Mouse (Mus musculus): Measurements from ENCODE around the gene Spink4. TPM values are rescaled to one million over a fixed set of nuclear protein-coding genes. Genes with fewer than 3 reads are reported as not detected.

The Spink4 gene
- polyA plus RNA-seq, 1 experiment from 2014 or later = 0.65 TPM

DNA sequence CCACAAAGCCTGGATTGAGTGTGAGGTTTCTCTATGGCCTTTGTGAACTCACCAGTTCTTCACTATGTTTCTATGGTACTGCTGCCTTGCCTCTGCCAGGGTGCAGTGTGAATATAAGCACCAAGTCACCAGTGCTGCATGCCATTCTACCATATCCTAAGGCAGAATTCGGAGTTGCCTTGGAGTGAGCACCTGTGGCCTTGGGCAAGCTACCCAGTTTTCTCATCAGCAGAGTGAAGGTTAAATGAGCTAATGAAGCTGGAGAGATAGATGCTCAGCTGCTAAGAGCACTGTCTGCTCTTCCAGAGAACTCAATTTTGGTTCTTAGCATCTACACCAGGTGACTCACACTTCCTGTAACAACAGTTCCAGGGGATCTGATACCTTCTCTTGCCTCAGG, 54.2 kb downstream of the Spink4 start:
- no peak overlapping the region for H3K27ac ChIP-seq (ENCODE audit: low read depth)
- no peak for DNase-seq
- no peak overlapping the region for H3K4me3 ChIP-seq (ENCODE audit: low read depth, low read length)
- no peak overlapping the region for H3K4me2 ChIP-seq (ENCODE audit: low read depth, low read length)
- no peak for TF ChIP-seq CTCF (IDR thresholded peaks at IDR 0.05; ENCODE audit: low read depth)
- no peak for TF ChIP-seq EP300 (IDR thresholded peaks at IDR 0.05; ENCODE audit: low read depth)
- H3K9me3 ChIP-seq (ENCODE audit: low read length) = no peaks in the 10 kb centered on the region
- WGBS (ENCODE audit: insufficient replicate concordance) = 79% methylated on average over 1 of the region's 1 CpGs
- H3K27me3 ChIP-seq (ENCODE audit: insufficient read depth, low read length) = no peaks in the 10 kb centered on the region
- ATAC-seq = no peak
- H3K4me1 ChIP-seq (ENCODE audit: insufficient read depth) = peaks cover 22% of the 10 kb centered on the region; the same call in 1 of the 2 replicates
- peaks cover 22% of the 10 kb centered on the region for H3K36me3 ChIP-seq (replicated peaks; ENCODE audit: insufficient read depth, low read length)
- H3K9ac ChIP-seq (replicated peaks) = no peak overlapping the region

- 0 out of 2 replicates have a peak overlapping the region, but pooled peaks have one; percentile 11 for H3K4me2 ChIP-seq (ENCODE audit: low read depth, low read length)
- H3K4me3 ChIP-seq (ENCODE audit: low read depth, low read length) = no peak overlapping the region
- H3K27me3 ChIP-seq (ENCODE audit: insufficient read depth, low read length) = no peaks in the 10 kb centered on the region
- 0 out of 2 replicates have a peak overlapping the region, but pooled peaks have one; percentile 7 for H3K9ac ChIP-seq (replicated peaks)
- peaks cover 17% of the 10 kb centered on the region; the same call in 1 of the 2 replicates for H3K4me1 ChIP-seq (ENCODE audit: insufficient read depth)
- no peaks in the 10 kb centered on the region for H3K9me3 ChIP-seq (ENCODE audit: low read length)
- WGBS (ENCODE audit: insufficient replicate concordance) = 56% methylated on average over 3 of the region's 3 CpGs
- no peak for DNase-seq
- peaks cover 34% of the 10 kb centered on the region for H3K36me3 ChIP-seq (replicated peaks; ENCODE audit: insufficient read depth, low read length)
- peak overlapping the region; percentile 79 for H3K27ac ChIP-seq (ENCODE audit: low read depth)
- peak; percentile 55 for ATAC-seq
- TF ChIP-seq EP300 (IDR thresholded peaks at IDR 0.05; ENCODE audit: low read depth) = peak; percentile 69
- TF ChIP-seq CTCF (IDR thresholded peaks at IDR 0.05; ENCODE audit: low read depth) = no peak
Observed at GRCm38 (mm10) chr4:40975678-40976077, 55.8 kb downstream of the Spink4 start.

DNA sequence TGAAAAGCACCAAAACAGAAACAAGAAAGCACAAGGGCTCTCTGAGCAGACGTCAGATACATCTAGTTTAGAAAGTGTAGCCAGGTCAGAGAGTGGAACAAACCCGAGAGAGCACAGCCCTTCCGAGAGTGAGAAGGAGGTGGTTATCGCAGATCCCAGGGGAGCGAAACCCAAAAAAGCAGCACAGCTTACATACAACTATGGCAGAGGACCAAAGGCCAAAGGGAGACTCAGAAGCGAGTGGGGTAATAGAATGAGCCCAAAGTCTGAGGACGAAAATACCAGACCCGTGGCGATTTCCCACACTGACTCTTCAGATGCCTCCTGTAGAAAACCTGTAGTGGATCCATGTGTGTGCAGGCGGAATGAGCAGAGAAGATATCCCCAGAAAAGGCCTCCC, 56.8 kb downstream of the Spink4 start:
- Histone ChIP-seq H3K9ac (replicated peaks) (no peak overlapping the region), H3K27me3 (ENCODE audit: insufficient read depth, low read length) (no peaks in the 10 kb centered on the region), H3K4me3 (ENCODE audit: low read depth, low read length) (no peak overlapping the region), H3K27ac (ENCODE audit: low read depth) (peak overlapping the region; percentile 49), H3K4me1 (ENCODE audit: insufficient read depth) (peaks cover 17% of the 10 kb centered on the region; the same call in 1 of the 2 replicates), H3K9me3 (ENCODE audit: low read length) (no peaks in the 10 kb centered on the region), H3K36me3 (replicated peaks; ENCODE audit: insufficient read depth, low read length) (peaks cover 38% of the 10 kb centered on the region), H3K4me2 (ENCODE audit: low read depth, low read length) (no peak overlapping the region)
- TF ChIP-seq CTCF (IDR thresholded peaks at IDR 0.05; ENCODE audit: low read depth) = no peak
- no peak for TF ChIP-seq EP300 (IDR thresholded peaks at IDR 0.05; ENCODE audit: low read depth)
- no peak for DNase-seq
- no peak for ATAC-seq
- 89% methylated on average over 10 of the region's 10 CpGs for WGBS (ENCODE audit: insufficient replicate concordance)

GRCm38 (mm10) chr4:40979430-40979829, 59.6 kb downstream of the Spink4 start:
- DNase-seq = no peak
- Histone ChIP-seq H3K4me1 (ENCODE audit: insufficient read depth) (no peaks in the 10 kb centered on the region), H3K4me3 (ENCODE audit: low read depth, low read length) (no peak overlapping the region), H3K27me3 (ENCODE audit: insufficient read depth, low read length) (no peaks in the 10 kb centered on the region), H3K9me3 (ENCODE audit: low read length) (no peaks in the 10 kb centered on the region), H3K36me3 (replicated peaks; ENCODE audit: insufficient read depth, low read length) (peaks cover 48% of the 10 kb centered on the region), H3K4me2 (ENCODE audit: low read depth, low read length) (no peak overlapping the region), H3K27ac (ENCODE audit: low read depth) (no peak overlapping the region), H3K9ac (replicated peaks) (no peak overlapping the region)
- TF ChIP-seq CTCF (IDR thresholded peaks at IDR 0.05; ENCODE audit: low read depth) (no peak), EP300 (IDR thresholded peaks at IDR 0.05; ENCODE audit: low read depth) (no peak)
- WGBS (ENCODE audit: insufficient replicate concordance) = 88% methylated on average over 1 of the region's 1 CpGs
- no peak for ATAC-seq

Other genes starting within 250 kb of the Spink4 start
- 11.6 and 12.0 TPM in 2 replicates for gene Aptx, start 216.9 kb upstream of the Spink4 start, polyA plus RNA-seq (2015; fragmentation: Nextera tagmentation; extraction: Ambion mirVana)
- gene Dnaja1, start 197.9 kb upstream of the Spink4 start, polyA plus RNA-seq (2015; fragmentation: Nextera tagmentation; extraction: Ambion mirVana) = 180 and 183 TPM in 2 replicates
- gene Smu1, start 162.1 kb upstream of the Spink4 start, polyA plus RNA-seq (2015; fragmentation: Nextera tagmentation; extraction: Ambion mirVana) = 52.5 and 56.8 TPM in 2 replicates
- 26.4 and 30.2 TPM in 2 replicates for gene B4galt1, start 66.0 kb upstream of the Spink4 start, polyA plus RNA-seq (2015; fragmentation: Nextera tagmentation; extraction: Ambion mirVana)
- 128 and 136 TPM in 2 replicates for gene Bag1, start 28.2 kb downstream of the Spink4 start, polyA plus RNA-seq (2015; fragmentation: Nextera tagmentation; extraction: Ambion mirVana)
- 46.6 and 49.3 TPM in 2 replicates for gene Chmp5, start 28.4 kb downstream of the Spink4 start, polyA plus RNA-seq (2015; fragmentation: Nextera tagmentation; extraction: Ambion mirVana)
- gene Nfx1, start 50.9 kb downstream of the Spink4 start, polyA plus RNA-seq (2015; fragmentation: Nextera tagmentation; extraction: Ambion mirVana) = 18.2 and 19.4 TPM in 2 replicates
- gene Aqp7, start 128.1 kb downstream of the Spink4 start, polyA plus RNA-seq (2015; fragmentation: Nextera tagmentation; extraction: Ambion mirVana) = 2.1 and 2.3 TPM in 2 replicates
- 7.3 and 10.7 TPM in 2 replicates for gene Aqp3, start 178.1 kb downstream of the Spink4 start, polyA plus RNA-seq (2015; fragmentation: Nextera tagmentation; extraction: Ambion mirVana)
- gene Nol6, start 204.4 kb downstream of the Spink4 start, polyA plus RNA-seq (2015; fragmentation: Nextera tagmentation; extraction: Ambion mirVana) = 4.3 and 4.7 TPM in 2 replicates
- gene Ube2r2, start 215.7 kb downstream of the Spink4 start, polyA plus RNA-seq (2015; fragmentation: Nextera tagmentation; extraction: Ambion mirVana) = 39.4 and 43.9 TPM in 2 replicates

All from liver, postnatal 0 days (tissue).